Mouse (Mus musculus): ENCODE data around the gene Dync1i1.

DNA sequence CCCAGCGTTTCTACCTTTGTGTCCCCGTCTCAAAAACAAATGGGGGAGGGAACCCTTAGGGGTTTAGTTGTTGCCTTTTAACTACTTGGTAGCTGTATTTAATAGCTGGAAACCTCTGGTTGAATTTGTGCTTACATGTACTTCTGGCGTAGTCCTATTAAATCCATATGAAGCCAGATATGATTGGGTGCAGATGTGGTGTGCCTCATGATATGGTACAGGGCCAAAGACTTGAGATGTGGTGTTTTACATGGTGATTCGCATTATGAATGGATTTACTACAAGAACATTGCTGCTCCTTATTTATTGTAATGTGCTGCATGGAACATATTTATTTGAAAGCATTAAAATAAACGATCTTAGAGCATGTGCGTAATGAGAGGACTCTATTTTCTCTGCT, 302.2 kb downstream of the Dync1i1 start:
- TF ChIP-seq CTCF (IDR thresholded peaks at IDR 0.05; ENCODE audit: low read depth, low read length) (no peak), POLR2A (IDR thresholded peaks at IDR 0.05; ENCODE audit: borderline replicate concordance, low read depth, low read length) (no peak)

Measured in bone marrow macrophage, adult 2 months (primary cell).